Mouse (Mus musculus) kidney, adult 2 months (tissue): ENCODE measurements at regions not wholly inside any gene's neighbourhood (a gene's known extent, or its start where the extent isn't known, plus 50 kb on each side); places are given as distances from the start of the nearest gene placed in this dataset.

ENCODE experiments used
- DNase-seq: peaks from one replicate; pipeline ENCODE4 v3.0.0; 2021
- H3K27ac ChIP-seq: fragments of 200-500 bp; 2 replicates; pipeline ENCODE4 v1.5.1; 2012; ENCODE audit warnings: low read depth, low read length, control low read depth, inconsistent platforms; ENCODE audit not compliant: insufficient read depth
- H3K27me3 ChIP-seq: fragments of 200-500 bp; replicated peaks from 2 replicates; pipeline ENCODE4 v1.6.1; 2012; ENCODE audit warnings: mild to moderate bottlenecking, moderate library complexity, low read length, inconsistent platforms; ENCODE audit not compliant: control insufficient read depth, insufficient read depth
- H3K36me3 ChIP-seq: fragments of 200-500 bp; 2 replicates; pipeline ENCODE4 v1.6.1; 2012; ENCODE audit warnings: mild to moderate bottlenecking, moderate library complexity, low read length, inconsistent platforms; ENCODE audit not compliant: control insufficient read depth, insufficient read depth
- H3K4me1 ChIP-seq: fragments of 200-500 bp; 2 replicates; pipeline ENCODE4 v1.6.1; 2011; ENCODE audit warnings: low read length; ENCODE audit not compliant: control insufficient read depth, insufficient read depth
- H3K4me3 ChIP-seq: fragments of 200-500 bp; 2 replicates; pipeline ENCODE4 v1.5.1; 2011; ENCODE audit warnings: mild to moderate bottlenecking, low read depth, low read length, control low read depth; ENCODE audit not compliant: insufficient read depth
- CTCF ChIP-seq: fragments of 200-500 bp; conservative IDR thresholded peaks from 2 replicates; pipeline ENCODE4 v1.5.1; 2011; ENCODE audit warnings: low read depth, mild to moderate bottlenecking, control low read depth, low read length, moderate library complexity, mixed read lengths; ENCODE audit not compliant: insufficient read depth, insufficient read length
- POLR2A ChIP-seq: fragments of 200-500 bp; IDR thresholded peaks from one replicate; pipeline ENCODE4 v1.6.1; 2011; ENCODE audit warnings: low read depth, low read length, control low read depth
- WGBS: fragments of 180-500 bp; shearing (Covaris S2); methylation state at CpG from one replicate; pipeline ENCODE4 v1.1.7; 2018; 5-methylcytosine and 5-hydroxymethylcytosine counted together

DNA sequence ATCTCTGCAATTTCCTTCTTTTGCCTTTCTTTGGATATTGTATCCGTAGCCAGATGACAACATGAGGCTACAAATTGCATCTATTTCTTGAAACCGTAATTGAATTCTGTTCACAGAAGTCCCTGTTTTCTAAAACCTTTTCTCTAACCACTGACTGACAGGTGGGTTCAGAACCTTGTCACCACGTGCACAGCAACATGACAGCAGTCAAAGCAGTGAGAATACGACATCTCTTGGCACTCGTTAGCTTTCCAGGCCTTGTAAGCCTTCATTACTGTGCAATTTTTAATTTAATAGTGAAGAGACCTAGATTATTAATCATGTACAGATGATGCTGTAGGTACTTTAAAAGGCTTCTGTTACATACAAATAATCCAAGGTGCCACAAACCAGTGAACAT lies 297.3 kb upstream of the Cxadr start:
- H3K27me3 ChIP-seq, result no peaks in the 10 kb centered on the region
- no peak for DNase-seq
- H3K36me3 ChIP-seq, result no peaks in the 10 kb centered on the region
- no peak overlapping the region for H3K27ac ChIP-seq
- TF ChIP-seq CTCF, result no peak
- TF ChIP-seq POLR2A, result no peak
- H3K4me3 ChIP-seq, result no peak overlapping the region
- no peaks in the 10 kb centered on the region for H3K4me1 ChIP-seq
- WGBS, result 78% methylated on average over 5 of the region's 5 CpGs

DNA sequence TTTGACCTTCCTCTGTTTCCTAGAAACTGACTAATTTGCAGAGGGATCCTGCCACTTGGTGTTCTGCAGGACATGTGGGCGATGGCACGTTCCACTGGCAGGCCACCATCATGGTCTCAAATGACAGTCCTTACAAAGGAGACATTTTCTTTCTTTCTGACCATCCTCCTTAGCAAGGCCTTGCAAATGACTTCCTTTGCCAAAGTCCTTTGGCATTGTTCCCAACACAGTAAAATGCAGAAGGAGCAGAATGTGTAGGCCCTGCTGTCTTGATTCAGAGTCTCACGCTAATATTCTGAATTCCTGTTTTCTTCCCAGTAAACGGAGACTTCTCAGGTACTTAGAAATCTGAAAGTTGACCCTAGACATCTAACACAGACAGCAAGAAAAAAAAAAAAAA lies 308.3 kb upstream of the Cxadr start:
- Histone ChIP-seq H3K4me1 (no peaks in the 10 kb centered on the region), H3K27me3 (no peaks in the 10 kb centered on the region), H3K36me3 (no peaks in the 10 kb centered on the region), H3K27ac (no peak overlapping the region), H3K4me3 (no peak overlapping the region)
- TF ChIP-seq POLR2A, result no peak
- TF ChIP-seq CTCF, result no peak
- no peak for DNase-seq
- WGBS, result 61% methylated on average over 4 of the region's 4 CpGs

DNA sequence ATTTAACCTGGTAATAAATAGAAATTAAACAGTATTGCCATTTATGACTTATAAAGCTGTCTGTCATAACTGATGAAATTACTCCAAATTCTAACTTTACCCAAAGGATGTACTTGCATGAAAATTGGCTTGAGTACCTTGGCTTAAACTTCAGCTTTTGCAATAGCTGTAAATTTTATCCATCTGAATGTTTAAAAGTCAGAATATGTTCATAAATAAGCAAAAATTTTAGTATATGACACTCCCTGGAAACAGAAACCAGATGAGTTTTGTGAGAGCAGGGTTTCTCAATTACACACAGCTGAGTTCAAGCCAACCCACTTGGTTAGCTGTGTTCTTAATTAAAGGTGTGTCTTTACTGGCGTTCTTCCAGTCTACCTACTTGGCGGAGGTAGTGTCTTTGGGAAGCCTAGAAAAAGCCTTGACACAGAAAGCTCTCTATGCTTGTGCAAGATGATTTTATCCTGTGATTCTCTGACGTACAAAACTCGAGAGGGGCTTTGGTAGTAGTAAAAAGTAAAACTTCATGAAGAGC lies 311.4 kb upstream of the Cxadr start:
- 82% methylated on average over 4 of the region's 4 CpGs for WGBS
- TF ChIP-seq CTCF (no peak), POLR2A (no peak)
- no peak for DNase-seq

DNA sequence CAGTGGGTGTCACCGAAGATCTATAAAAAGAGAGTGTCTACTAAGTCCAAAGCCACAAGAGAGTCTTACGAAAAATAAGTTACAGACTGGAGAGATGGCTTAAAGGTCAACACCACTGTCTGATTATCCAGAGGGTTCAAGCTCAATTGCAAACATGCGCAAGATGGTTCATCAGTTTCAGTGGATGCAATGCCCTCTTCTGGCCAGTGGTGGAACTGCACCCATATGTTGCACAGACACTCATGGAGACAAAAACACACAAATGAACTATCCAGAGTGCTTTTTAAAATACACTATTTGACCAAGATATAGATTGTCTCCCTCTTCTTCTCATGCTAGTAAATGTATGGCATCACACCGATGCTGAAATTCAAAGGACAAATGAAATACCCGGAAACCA lies 312.1 kb upstream of the Cxadr start:
- DNase-seq, result no peak
- Histone ChIP-seq H3K27ac (no peak overlapping the region), H3K36me3 (no peaks in the 10 kb centered on the region), H3K27me3 (no peaks in the 10 kb centered on the region), H3K4me1 (no peaks in the 10 kb centered on the region), H3K4me3 (no peak overlapping the region)
- 97% methylated on average over 5 of the region's 5 CpGs for WGBS
- TF ChIP-seq CTCF (peak; percentile 29), POLR2A (no peak)

More for the DNA sequence above, 311.4 kb upstream of the Cxadr start:
- Histone ChIP-seq H3K27me3 (no peaks in the 10 kb centered on the region), H3K4me3 (no peak overlapping the region), H3K27ac (no peak overlapping the region), H3K36me3 (no peaks in the 10 kb centered on the region), H3K4me1 (no peaks in the 10 kb centered on the region)

DNA sequence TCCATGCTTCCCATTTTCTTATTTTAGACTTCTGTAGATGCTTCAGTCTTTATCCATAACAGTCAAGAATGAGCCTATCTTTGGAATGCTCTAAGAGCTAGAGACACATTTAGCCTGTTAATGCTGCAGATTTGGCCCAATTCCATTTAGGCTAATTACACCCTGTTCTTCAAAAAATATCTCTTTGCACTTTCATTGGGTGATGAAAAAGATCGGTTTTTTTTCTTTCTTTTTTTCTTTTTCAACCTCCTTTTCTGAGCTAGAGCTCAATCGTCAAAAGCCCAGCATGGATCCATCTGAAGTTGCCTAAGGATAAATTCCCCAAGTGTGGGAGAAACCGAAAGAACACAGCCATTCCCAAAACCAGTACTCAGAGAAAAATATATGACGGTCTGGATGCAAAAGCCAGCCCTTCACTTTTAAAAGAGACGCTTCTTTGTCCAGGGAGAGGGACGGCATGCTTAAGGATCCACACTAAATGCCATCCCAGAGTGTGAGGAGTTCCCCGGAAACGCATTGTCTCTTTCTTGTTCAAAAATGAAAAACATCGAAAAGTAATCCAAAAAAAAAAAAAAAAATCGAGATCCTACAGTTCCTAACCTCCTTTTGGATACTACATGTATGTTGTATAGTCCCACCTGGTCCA lies 314.3 kb upstream of the Cxadr start:
- Histone ChIP-seq H3K4me3 (no peak overlapping the region), H3K36me3 (no peaks in the 10 kb centered on the region), H3K27me3 (no peaks in the 10 kb centered on the region), H3K4me1 (no peaks in the 10 kb centered on the region), H3K27ac (no peak overlapping the region)
- TF ChIP-seq POLR2A, result no peak
- no peak for TF ChIP-seq CTCF
- 78% methylated on average over 10 of the region's 10 CpGs for WGBS
- DNase-seq, result no peak

DNA sequence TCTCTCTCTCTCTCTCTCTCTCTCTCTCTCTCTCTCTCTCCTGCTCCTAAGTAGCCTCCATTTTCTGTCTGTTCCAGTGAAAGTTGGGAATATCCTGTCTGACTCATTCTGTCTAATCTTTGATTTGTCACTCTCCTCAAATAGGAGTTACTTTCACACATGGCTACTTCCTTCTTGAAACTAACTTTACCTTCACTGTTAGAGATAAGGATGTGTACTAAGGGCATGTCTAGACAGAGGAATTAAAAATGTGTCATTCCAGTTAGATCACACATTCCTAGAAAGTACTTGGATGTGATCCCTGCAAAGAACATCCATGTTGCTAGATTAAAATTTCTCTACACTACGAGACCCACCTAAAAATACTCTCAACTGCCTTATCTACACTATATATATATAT lies 346.9 kb upstream of the Gm11146 start:
- H3K27ac ChIP-seq, result no peak overlapping the region
- TF ChIP-seq POLR2A (no peak), CTCF (no peak)
- 97% methylated on average over 1 of the region's 1 CpGs for WGBS
- no peak for DNase-seq
- H3K27me3 ChIP-seq, result no peaks in the 10 kb centered on the region
- H3K36me3 ChIP-seq, result no peaks in the 10 kb centered on the region
- no peaks in the 10 kb centered on the region for H3K4me1 ChIP-seq
- H3K4me3 ChIP-seq, result no peak overlapping the region

DNA sequence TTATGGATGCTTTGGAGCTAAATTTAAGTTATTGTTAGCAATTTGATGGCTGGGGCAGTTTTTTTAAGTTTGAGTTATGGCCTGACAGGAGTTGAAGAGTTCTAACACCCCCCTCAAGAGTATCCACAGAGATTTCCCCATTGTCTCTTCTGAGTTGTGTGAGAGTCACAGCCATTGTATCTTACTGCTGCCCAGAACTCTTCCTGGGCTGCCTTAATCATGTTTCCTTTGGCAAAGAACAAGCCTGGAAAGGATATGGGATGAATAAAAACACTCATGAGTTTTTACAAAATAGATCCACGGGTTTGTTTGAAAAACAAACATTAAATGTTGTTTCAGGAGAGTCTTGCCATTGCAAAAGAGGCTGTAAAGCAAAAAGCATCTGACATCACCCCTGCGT lies 343.5 kb upstream of the Gm11146 start:
- H3K27ac ChIP-seq, result no peak overlapping the region
- TF ChIP-seq CTCF (no peak), POLR2A (no peak)
- no peak for DNase-seq
- no peak overlapping the region for H3K4me3 ChIP-seq
- WGBS, result 12% methylated on average over 2 of the region's 2 CpGs
- no peaks in the 10 kb centered on the region for H3K4me1 ChIP-seq
- H3K36me3 ChIP-seq, result no peaks in the 10 kb centered on the region
- no peaks in the 10 kb centered on the region for H3K27me3 ChIP-seq
